Mouse (Mus musculus) kidney, embryonic 16.5 days (tissue): ENCODE measurements around the gene Aff1. TPM values are rescaled to one million over a fixed set of nuclear protein-coding genes. Genes with fewer than 3 reads are reported as not detected.

Source experiments
- ATAC-seq: fragments of 200-750 bp; cut with Nextera tagmentation; 2 replicates; pipeline ENCODE4 v1.8.0; 2017; ENCODE audit warnings: moderate TSS enrichment; ENCODE audit not compliant: low FRiP score, low TSS enrichment
- H3K27ac ChIP-seq: fragments of 300-500 bp; sonication (generic); 2 replicates; pipeline ENCODE4 v1.5.1; 2014; ENCODE audit warnings: low read length
- H3K27me3 ChIP-seq: fragments of 300-500 bp; sonication (generic); 2 replicates; pipeline ENCODE4 v1.6.1; 2014; ENCODE audit warnings: low read length, control low read depth, mixed read lengths; ENCODE audit not compliant: insufficient read depth
- H3K36me3 ChIP-seq: fragments of 300-500 bp; sonication (generic); 2 replicates; pipeline ENCODE4 v1.6.1; 2014; ENCODE audit warnings: low read length, control low read depth, mixed read lengths; ENCODE audit not compliant: insufficient read depth
- H3K4me1 ChIP-seq: fragments of 300-500 bp; sonication (generic); 2 replicates; pipeline ENCODE4 v1.6.1; 2014; ENCODE audit warnings: low read length, control low read depth, mixed read lengths; ENCODE audit not compliant: insufficient read depth
- H3K4me2 ChIP-seq: fragments of 300-500 bp; sonication (generic); replicated peaks from 2 replicates; pipeline ENCODE4 v1.6.1; 2014; ENCODE audit warnings: low read depth, low read length
- H3K4me3 ChIP-seq: fragments of 300-500 bp; sonication (generic); 2 replicates; pipeline ENCODE4 v1.5.1; 2014; ENCODE audit warnings: mild to moderate bottlenecking, low read length
- H3K9ac ChIP-seq: fragments of 300-500 bp; sonication (generic); replicated peaks from 2 replicates; pipeline ENCODE4 v1.6.1; 2014; ENCODE audit warnings: low read length
- H3K9me3 ChIP-seq: fragments of 300-500 bp; sonication (generic); 2 replicates; pipeline ENCODE4 v1.6.1; 2016; ENCODE audit warnings: low read length, control low read depth
- WGBS: fragments of 180-500 bp; shearing (Covaris S2); extraction: QIAGEN DNeasy Blood & Tissue Kit; methylation state at CpG from one replicate; pipeline ENCODE4 v1.1.7; 2014; 5-methylcytosine and 5-hydroxymethylcytosine counted together
- polyA plus RNA-seq: library from polyadenylated mRNA; unstranded; fragments of >200 nt; fragmentation: Nextera tagmentation; extraction: Ambion mirVana; gene quantifications from 2 replicates; pipeline ENCODE4 v1.2.1, GENCODE M21; 2015

Aff1 gene
- polyA plus RNA-seq, 1 experiment from 2014 or later: 13.2 TPM

DNA sequence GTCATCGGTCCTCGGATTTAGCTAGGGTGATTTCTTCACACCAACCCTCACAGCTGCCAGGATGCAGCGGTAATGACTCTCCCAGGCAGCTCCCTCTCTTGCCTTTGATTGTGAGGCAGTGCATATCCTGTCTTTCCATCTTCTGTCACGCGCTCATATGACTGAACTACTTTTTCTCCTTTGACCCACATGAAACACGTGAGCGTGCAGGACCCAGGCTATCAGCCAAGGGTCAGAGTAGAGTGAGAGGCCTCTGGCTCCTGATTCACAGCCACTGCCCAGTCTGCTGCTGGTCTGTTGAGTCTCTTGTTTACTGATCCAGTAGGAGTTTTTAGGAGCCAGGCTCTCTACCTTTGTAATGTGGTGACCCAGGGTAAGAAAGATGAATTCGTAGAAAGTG, 156.4 kb downstream of the Aff1 start:
- WGBS: 53% methylated on average over 8 of the region's 8 CpGs
- H3K36me3 ChIP-seq: peaks cover 35% of the 10 kb centered on the region
- H3K4me1 ChIP-seq: peaks cover 23% of the 10 kb centered on the region
- H3K27ac ChIP-seq: 0 out of 2 replicates have a peak overlapping the region, but pooled peaks have one; percentile 31
- no peak overlapping the region for H3K4me2 ChIP-seq
- no peaks in the 10 kb centered on the region for H3K9me3 ChIP-seq
- H3K4me3 ChIP-seq: no peak overlapping the region
- no peaks in the 10 kb centered on the region for H3K27me3 ChIP-seq
- H3K9ac ChIP-seq: 0 out of 2 replicates have a peak overlapping the region, but pooled peaks have one; percentile 15
- ATAC-seq: no peak

DNA sequence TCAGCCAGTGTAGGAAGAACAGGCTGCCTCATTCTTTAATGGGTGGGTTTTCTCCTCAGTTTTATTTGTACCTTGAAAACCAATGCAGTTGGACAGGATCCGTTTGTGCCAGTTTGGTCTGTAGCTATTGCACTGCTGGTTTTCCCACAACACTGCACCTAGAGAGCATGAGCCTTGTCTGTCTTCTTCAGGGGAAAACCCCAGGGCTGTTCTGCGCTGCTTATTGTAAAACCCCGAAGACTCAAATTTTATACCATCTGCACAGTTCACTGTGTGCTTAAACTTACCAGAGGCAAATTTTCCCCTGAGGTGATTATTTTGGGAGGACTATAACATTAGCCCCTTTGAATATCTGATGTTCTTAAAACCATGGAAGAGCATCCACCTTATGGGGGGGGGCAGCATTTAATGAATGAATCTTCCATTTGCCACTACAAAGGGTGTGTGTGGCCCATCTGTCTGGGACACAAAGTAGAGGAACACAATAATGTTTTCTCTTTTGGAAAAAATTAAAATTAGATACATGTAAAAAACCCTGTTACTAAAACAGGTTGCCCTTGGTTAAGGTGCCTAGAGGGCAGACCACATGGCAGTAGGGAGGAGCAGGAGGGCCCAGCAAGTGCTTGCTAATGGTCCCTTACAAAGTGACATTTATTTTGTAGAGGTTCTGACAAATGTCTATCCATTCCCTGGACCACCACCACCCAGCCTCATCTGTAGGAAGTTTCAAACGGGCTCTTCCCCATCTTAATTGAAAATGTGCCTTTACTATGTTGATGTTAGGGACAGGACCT, 160.8 kb downstream of the Aff1 start:
- Histone ChIP-seq H3K4me1 (peaks cover 16% of the 10 kb centered on the region), H3K4me3 (no peak overlapping the region), H3K27me3 (no peaks in the 10 kb centered on the region), H3K4me2 (no peak overlapping the region), H3K9ac (no peak overlapping the region), H3K27ac (no peak overlapping the region), H3K9me3 (no peaks in the 10 kb centered on the region), H3K36me3 (peaks cover 21% of the 10 kb centered on the region)
- 79% methylated on average over 4 of the region's 4 CpGs for WGBS
- ATAC-seq: no peak

DNA sequence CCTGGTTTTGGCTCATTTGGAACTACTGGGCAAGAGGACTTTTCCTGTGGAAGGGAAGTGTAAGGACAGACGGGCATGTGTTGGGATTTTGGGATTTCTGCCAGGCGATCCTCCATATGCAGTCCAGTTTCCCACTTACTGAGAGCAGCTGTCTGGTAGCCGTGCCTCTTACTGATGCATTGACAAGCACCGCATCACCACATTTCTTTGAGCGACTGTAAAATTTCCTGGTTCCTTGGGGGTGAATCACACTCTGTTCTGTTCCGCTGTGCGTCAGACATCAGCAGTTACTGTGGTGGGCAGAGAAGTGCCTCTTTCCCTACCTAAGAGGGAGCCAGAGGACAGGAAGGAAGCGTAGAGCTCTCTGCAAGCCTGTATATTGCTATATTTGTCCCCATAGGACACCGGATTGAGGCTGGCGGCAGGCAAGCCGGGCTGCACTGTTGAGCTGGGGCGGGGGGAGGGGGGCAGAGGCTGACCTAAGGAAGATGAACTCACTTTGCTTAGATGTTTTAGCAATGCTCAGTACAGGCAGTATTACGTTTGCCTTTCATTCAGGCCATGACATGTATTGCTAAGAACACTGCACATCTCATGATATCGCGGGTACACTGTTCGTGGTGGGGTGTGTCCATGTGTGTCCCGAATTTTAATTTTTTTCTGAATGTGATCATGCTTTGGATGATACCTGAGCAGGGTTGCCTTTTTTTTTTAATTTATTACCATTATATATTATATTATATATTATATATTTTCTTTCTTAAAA, 162.1 kb downstream of the Aff1 start:
- no peak; the same call in 1 of the 2 replicates for ATAC-seq
- 66% methylated on average over 17 of the region's 17 CpGs for WGBS
- no peak overlapping the region for H3K27ac ChIP-seq

DNA sequence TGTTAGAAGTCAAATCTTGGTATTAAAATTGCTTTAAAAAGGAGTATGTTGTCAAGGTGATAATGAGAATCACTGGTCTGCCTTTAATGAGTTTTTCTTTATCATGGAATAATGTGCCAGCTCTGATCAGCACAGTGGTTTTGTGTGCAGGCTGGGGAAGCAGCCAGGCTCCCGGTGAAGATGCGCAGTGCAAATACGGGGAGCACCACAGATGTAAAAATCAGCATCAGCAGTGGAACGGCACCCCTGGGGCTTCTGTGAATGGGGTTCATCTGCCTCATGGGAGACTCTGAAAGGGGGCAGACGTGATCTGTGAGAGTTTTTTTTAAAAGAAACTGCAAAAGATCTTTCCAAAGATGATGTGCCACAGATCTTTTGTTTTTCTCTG, 162.6 kb downstream of the Aff1 start:
- peaks cover 4% of the 10 kb centered on the region; the same call in 1 of the 2 replicates for H3K4me1 ChIP-seq
- H3K4me3 ChIP-seq: no peak overlapping the region
- no peaks in the 10 kb centered on the region for H3K27me3 ChIP-seq
- no peak overlapping the region for H3K4me2 ChIP-seq
- 88% methylated on average over 5 of the region's 5 CpGs for WGBS
- no peak overlapping the region for H3K27ac ChIP-seq
- no peak for ATAC-seq
- no peak overlapping the region for H3K9ac ChIP-seq
- H3K36me3 ChIP-seq: peaks cover 11% of the 10 kb centered on the region
- no peaks in the 10 kb centered on the region for H3K9me3 ChIP-seq

More for the DNA sequence above, 162.1 kb downstream of the Aff1 start:
- Histone ChIP-seq H3K9ac (no peak overlapping the region), H3K9me3 (no peaks in the 10 kb centered on the region), H3K36me3 (peaks cover 17% of the 10 kb centered on the region), H3K27me3 (no peaks in the 10 kb centered on the region), H3K4me2 (no peak overlapping the region), H3K4me1 (peaks cover 6% of the 10 kb centered on the region), H3K4me3 (no peak overlapping the region)

DNA sequence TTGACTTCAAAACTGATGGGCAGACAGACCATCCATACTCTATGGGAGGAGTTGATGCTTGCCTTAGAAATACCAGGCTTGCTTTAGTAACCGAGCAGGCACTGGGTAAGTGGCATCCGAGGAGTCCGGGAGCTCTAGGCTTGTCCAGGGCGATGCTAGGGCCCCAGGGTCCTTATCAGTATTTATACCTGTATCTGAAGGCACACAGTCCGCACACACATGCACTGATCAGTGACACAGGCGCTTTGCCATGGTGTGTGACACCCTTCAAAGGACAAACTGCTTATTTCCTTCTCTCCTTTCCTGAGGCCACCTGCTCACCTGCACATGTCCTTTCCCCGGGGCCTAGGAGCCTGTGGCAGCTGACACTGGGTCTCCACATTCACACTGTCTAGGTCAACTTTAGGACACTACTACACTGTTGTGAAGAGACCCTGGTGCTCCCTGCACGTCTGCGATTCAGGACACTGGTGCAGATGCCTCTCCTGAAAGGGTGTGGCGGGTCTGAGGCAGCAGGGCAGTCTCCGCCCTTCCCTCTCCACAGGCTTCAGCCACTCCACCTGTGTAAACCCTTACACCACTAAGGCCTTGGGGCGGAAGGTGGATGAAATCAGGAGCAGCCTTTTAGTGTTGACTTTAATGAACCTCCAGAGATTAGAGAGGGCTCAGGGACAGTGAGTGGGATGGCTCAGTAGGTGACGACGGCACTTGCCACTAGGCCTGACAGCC, 163.5 kb downstream of the Aff1 start:
- Histone ChIP-seq H3K9ac (no peak overlapping the region), H3K36me3 (peaks cover 8% of the 10 kb centered on the region), H3K27me3 (no peaks in the 10 kb centered on the region), H3K9me3 (no peaks in the 10 kb centered on the region), H3K4me2 (no peak overlapping the region), H3K4me1 (peaks cover 4% of the 10 kb centered on the region; the same call in 1 of the 2 replicates), H3K27ac (no peak overlapping the region), H3K4me3 (no peak overlapping the region)
- ATAC-seq: 0 out of 2 replicates have a peak, but pooled peaks have one; percentile 41
- 88% methylated on average over 14 of the region's 14 CpGs for WGBS

DNA sequence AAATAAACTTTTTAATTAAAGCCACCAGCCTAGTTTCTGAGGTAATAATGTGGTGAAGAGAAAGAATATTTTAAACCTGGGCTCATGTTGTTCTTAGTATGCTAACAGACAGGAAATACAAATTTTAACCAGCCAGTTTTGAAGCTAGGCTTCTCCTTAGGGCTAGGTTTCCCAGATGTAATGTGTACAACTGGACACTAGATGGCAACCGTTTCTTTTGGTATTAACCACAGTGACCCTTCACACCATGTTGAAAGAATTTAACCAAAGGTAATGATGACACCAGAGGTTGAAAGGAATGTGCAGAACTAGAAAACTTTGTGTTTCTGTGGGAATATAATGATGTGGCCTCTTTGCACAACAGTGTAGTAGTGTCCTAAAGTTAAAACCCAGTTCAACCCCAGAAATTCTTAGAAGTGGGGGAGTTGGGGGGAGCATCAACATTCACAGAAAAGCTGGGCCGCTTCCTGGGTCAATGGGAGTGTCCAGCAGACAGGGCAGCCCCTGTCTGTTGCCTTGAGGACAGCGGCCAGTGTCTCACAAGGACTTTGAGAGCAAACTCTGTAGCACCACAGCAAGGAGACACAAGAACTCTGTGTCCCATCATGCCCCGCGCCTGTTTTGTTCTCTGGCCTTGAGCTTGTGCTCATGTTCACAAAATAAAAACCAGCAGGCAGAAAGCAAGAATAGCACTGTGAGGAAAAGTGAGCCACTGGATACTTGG, 164.3 kb downstream of the Aff1 start:
- Histone ChIP-seq H3K27me3 (no peaks in the 10 kb centered on the region), H3K4me3 (no peak overlapping the region), H3K4me1 (peaks cover 4% of the 10 kb centered on the region; the same call in 1 of the 2 replicates), H3K9me3 (no peaks in the 10 kb centered on the region), H3K27ac (no peak overlapping the region), H3K9ac (no peak overlapping the region), H3K4me2 (no peak overlapping the region), H3K36me3 (peaks cover 2% of the 10 kb centered on the region; the same call in 1 of the 2 replicates)
- peak; percentile 31 for ATAC-seq
- WGBS: 59% methylated on average over 5 of the region's 5 CpGs

- WGBS: 91% methylated on average over 2 of the region's 2 CpGs
- no peaks in the 10 kb centered on the region; the same call in 1 of the 2 replicates for H3K36me3 ChIP-seq
- H3K9me3 ChIP-seq: no peaks in the 10 kb centered on the region
- H3K27ac ChIP-seq: no peak overlapping the region
- no peak overlapping the region for H3K4me2 ChIP-seq
- peaks cover 4% of the 10 kb centered on the region; the same call in 1 of the 2 replicates for H3K4me1 ChIP-seq
- H3K27me3 ChIP-seq: no peaks in the 10 kb centered on the region
- no peak overlapping the region for H3K4me3 ChIP-seq
- no peak for ATAC-seq
- H3K9ac ChIP-seq: no peak overlapping the region
These were observed 165.0 kb downstream of the Aff1 start for GRCm38 (mm10) chr5:103857151-103857550.

- ATAC-seq: no peak
- Histone ChIP-seq H3K9ac (no peak overlapping the region), H3K27ac (no peak overlapping the region), H3K4me2 (no peak overlapping the region), H3K9me3 (no peaks in the 10 kb centered on the region), H3K27me3 (no peaks in the 10 kb centered on the region), H3K4me3 (no peak overlapping the region), H3K36me3 (no peaks in the 10 kb centered on the region), H3K4me1 (peaks cover 4% of the 10 kb centered on the region; the same call in 1 of the 2 replicates)
- 86% methylated on average over 11 of the region's 11 CpGs for WGBS
These were observed 168.4 kb downstream of the Aff1 start for GRCm38 (mm10) chr5:103860622-103861021.

GRCm38 (mm10) chr5:103863759-103864158, 171.6 kb downstream of the Aff1 start:
- Histone ChIP-seq H3K4me3 (no peak overlapping the region), H3K36me3 (peaks cover 6% of the 10 kb centered on the region; the same call in 1 of the 2 replicates), H3K9me3 (no peaks in the 10 kb centered on the region), H3K4me1 (no peaks in the 10 kb centered on the region), H3K27ac (no peak overlapping the region), H3K9ac (no peak overlapping the region), H3K4me2 (no peak overlapping the region), H3K27me3 (no peaks in the 10 kb centered on the region)
- no peak for ATAC-seq
- 78% methylated on average over 4 of the region's 4 CpGs for WGBS
